Mouse (Mus musculus) MEL-GATA-1-ER (cell line): ENCODE results near the gene Olfr1358.

Source experiments
- DNase-seq: peaks from one replicate; pipeline ENCODE4 v3.0.0-alpha.2; 2012; ENCODE audit warnings: low read depth; ENCODE audit errors: extremely low read depth

Olfr1358 gene

GRCm38 (mm10) chr10:78569686-78570085, 52.5 kb downstream of the Olfr1358 start:
- DNase-seq, result no peak
